Mouse (Mus musculus) right cerebral cortex, postnatal 25 days (tissue): ENCODE data around the gene Olfr800.

Experiments used
- DNase-seq: peaks from one replicate; pipeline ENCODE4 v3.0.0; 2022

Gene Olfr800

DNA sequence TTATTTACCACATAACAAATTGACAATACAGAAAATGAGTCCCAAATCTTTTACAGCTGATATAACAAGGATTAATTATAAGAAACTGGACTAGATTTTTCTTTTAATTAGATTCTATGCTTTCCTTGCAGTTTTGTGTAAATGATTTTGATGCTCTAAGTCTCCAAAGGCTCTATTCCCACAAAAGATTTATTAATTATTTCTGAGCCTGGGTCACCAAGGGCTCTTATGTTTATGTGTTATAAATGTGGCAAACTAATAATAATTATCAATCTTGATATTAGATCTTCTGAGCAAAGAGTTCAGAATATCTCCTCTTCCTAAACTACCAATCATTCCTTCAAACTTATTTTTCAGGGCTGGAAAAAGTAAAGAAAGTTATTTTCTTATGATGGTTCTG is at the start of gene Olfr800:
TSS of gene Olfr800 (plus strand) at position 301 of the 400 bp plus-strand sequence.
- no peak for DNase-seq

GRCm38 (mm10) chr10:129612470-129612869 is 45.0 kb upstream of the Olfr800 start, which contains the start of gene Olfr796:
Gene Olfr796, minus strand, starts transcription at chr10:129612570.
- no peak for DNase-seq

DNA sequence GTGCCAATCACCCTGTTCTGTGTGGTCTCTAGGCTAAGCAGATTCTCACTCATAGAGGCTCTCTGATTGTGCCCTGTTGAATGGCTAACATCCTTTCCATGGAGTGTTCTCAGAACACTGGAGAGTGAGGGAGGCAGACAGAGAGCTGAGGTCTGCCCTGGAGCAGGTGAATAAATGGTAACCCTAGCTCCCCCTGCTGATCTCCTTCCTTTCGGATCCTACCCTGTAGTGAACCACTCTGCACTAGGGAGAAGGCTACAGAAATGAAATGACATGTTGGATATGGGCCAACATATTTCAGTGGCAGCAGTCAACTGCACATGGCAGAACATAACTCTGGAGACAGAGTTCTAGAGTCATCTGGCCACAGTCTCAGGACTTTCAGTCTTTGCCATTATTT is 35.8 kb upstream of the Olfr800 start:
- no peak for DNase-seq

GRCm38 (mm10) chr10:129623251-129623650 is 34.2 kb upstream of the Olfr800 start:
- no peak for DNase-seq

GRCm38 (mm10) chr10:129627834-129628233 is 29.7 kb upstream of the Olfr800 start, which contains the start of gene Olfr798:
Gene Olfr798, minus strand, starts transcription at chr10:129627934.
- no peak for DNase-seq

DNA sequence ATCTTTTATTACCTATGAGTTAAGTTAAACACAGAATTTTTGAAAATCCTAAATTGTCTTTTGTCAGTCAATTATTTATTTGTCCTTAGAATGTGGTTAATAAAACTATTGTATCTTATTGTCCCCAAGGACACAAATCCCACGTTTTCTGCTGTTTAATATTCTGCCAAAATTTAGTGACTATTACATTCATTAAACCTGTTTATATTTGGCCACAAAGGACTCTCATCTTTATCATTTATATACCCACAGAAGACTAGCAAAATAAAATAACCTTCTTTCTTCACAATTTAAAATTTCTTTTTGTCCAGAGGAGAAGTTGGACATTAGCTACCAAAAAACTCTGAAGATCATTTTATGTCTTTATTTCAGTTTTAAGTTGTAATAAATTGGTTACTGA is 20.3 kb upstream of the Olfr800 start, which contains the start of gene Olfr799:
TSS of gene Olfr799 (plus strand) at position 301 of the 400 bp plus-strand sequence.
- no peak for DNase-seq

DNA sequence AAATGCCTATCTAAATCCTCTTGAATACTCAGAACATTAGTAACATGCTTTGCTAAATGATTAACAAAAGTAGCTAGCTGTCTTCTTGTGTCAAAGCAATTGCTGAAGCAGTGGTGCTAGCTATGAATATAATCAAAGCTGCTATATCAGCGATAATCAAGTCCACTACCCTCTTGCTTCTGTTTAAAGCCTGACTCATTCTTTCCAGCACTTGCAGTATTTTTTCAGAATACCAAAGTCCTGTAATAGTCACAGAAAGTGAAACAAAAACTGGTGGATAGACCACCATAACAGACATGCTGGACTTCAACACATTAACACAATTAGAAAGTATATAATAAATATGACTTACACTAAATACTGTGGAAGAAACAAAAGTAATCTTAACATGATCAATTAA is 5.7 kb upstream of the Olfr800 start:
- no peak for DNase-seq

GRCm38 (mm10) chr10:129673765-129674164 is 16.3 kb downstream of the Olfr800 start, which contains the start of gene Olfr801:
Gene Olfr801, minus strand, starts transcription at chr10:129673865.
- DNase-seq: no peak

GRCm38 (mm10) chr10:129688069-129688468 is 30.6 kb downstream of the Olfr800 start, which contains the start of gene Olfr802:
Gene Olfr802, minus strand, starts transcription at chr10:129688169.
- no peak for DNase-seq

GRCm38 (mm10) chr10:129694186-129694585 is 36.7 kb downstream of the Olfr800 start, which contains the start of gene Olfr803:
Gene Olfr803, minus strand, starts transcription at chr10:129694286.
- no peak for DNase-seq

DNA sequence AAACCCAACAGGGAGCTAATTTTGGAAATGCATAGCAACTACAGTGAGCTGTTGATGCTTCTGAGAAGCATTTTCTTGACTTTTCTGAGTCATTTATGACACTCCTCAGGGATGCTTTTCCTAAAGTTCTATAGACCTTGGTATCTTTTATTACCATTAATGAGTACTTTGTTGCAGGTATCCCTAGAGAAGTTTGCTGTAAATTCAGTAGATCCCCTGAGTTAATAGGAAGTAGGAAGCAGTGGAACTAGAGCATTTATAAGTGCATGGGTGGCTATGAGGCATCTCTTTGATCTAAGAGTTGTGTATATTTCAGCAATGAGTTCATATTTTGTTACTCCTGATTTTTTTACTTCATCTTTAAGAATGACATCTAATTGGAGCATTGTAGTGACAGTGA is 45.4 kb downstream of the Olfr800 start, which contains the start of gene Olfr804:
TSS of gene Olfr804 (plus strand) at position 301 of the 400 bp plus-strand sequence.
- DNase-seq: no peak
